Mouse (Mus musculus): Measurements from ENCODE around the gene Ralgapa1. TPM values are rescaled to one million over a fixed set of nuclear protein-coding genes. Genes with fewer than 3 reads are reported as not detected.
A peak's percentile ranks its signal among the peaks of the same experiment; 100 is the strongest.

The Ralgapa1 gene
- polyA plus RNA-seq, 1 experiment from 2014 or later, result 45.2 TPM

DNA sequence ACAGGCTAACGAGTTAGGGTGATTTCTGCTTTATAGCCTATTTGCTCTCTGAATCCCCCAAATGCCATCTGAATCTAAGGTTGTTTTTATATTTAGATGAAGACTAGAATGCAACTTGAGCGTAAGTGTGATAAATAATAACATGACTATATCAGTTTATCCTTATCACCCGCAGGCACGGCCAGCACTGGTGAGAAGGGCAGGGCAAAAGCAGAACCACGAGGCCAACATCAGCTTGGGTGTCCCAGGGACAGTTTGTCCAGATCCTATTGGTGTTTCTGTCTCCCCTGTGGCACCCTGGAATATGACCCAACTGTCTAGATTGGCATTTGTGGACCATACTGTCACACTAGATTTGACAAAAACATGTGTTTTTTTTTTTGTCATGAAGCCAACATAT, 197.7 kb downstream of the Ralgapa1 start:
- no peaks in the 10 kb centered on the region for H3K4me1 ChIP-seq (ENCODE audit: control insufficient read depth, insufficient read depth, low read length)
- no peaks in the 10 kb centered on the region for H3K27me3 ChIP-seq (ENCODE audit: control insufficient read depth, insufficient read depth, low read length)
- 78% methylated on average over 5 of the region's 5 CpGs for WGBS
- no peaks in the 10 kb centered on the region for H3K36me3 ChIP-seq (ENCODE audit: control insufficient read depth, insufficient read depth, low read length)
- no peak overlapping the region for H3K9ac ChIP-seq (replicated peaks; ENCODE audit: low read depth, low read length)
- no peaks in the 10 kb centered on the region for H3K9me3 ChIP-seq (ENCODE audit: control insufficient read depth, low read length)
- H3K4me3 ChIP-seq (ENCODE audit: low read depth, low read length), result no peak overlapping the region
- no peak for ATAC-seq (ENCODE audit: low read depth)
- no peak overlapping the region for H3K4me2 ChIP-seq (ENCODE audit: low read depth, low read length)
- H3K27ac ChIP-seq (ENCODE audit: low read depth, low read length), result no peak overlapping the region

DNA sequence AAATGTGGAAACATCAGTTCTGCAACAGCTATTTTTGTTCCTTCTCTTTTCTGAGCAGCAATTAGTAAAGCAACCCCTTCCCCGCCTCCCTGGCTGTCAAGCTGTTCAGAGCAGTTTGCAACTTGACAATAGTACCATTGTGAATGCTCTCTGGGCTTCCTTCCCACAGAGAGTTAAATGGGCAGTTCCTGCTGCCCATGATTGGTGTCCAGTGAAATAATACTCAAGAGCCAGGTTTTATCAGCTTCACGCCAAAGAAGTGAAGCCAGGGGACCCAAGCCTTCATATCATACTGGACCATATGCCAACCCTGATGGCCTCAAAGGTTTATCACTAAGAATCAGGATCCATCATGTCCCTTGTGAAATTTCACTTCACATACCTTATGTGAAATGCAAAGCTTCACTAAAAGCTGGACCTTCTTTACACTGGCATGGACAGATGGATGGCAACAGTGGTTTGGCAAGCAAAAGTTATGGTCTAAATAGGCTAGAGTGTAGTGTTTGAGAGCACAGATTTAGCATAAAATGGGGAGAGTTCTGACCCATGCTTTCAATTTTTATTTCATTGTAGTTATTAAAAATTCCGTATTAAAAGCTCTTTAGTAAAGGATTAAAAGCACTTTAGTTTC, 198.2 kb downstream of the Ralgapa1 start:
- no peak for ATAC-seq (ENCODE audit: low read depth)
- Histone ChIP-seq H3K36me3 (ENCODE audit: control insufficient read depth, insufficient read depth, low read length) (no peaks in the 10 kb centered on the region), H3K4me1 (ENCODE audit: control insufficient read depth, insufficient read depth, low read length) (no peaks in the 10 kb centered on the region), H3K4me2 (ENCODE audit: low read depth, low read length) (no peak overlapping the region), H3K4me3 (ENCODE audit: low read depth, low read length) (no peak overlapping the region), H3K27me3 (ENCODE audit: control insufficient read depth, insufficient read depth, low read length) (no peaks in the 10 kb centered on the region), H3K27ac (ENCODE audit: low read depth, low read length) (no peak overlapping the region), H3K9me3 (ENCODE audit: control insufficient read depth, low read length) (no peaks in the 10 kb centered on the region), H3K9ac (replicated peaks; ENCODE audit: low read depth, low read length) (no peak overlapping the region)
- WGBS, result 39% methylated on average over 3 of the region's 3 CpGs

DNA sequence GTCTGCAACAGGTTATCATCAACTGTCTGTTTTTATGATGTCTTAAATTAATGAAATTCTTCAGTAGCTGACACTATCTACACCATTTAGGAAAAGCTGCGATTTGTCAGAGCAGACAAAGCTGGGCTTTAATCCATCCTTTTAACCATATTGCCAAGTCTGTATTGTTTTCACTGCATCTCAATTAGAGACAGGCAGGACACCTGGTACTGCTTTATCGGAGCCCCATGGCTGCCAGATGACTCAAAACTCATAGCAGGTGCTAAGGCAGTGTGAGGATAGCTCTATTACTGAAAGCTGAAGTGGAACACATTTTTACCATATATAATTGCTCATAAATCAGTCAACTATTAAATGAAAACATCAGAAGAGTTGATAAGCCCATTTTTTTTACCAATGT, 200.6 kb downstream of the Ralgapa1 start:
- WGBS, result 45% methylated on average over 2 of the region's 2 CpGs
- Histone ChIP-seq H3K4me2 (ENCODE audit: low read depth, low read length) (no peak overlapping the region), H3K9me3 (ENCODE audit: control insufficient read depth, low read length) (no peaks in the 10 kb centered on the region), H3K4me1 (ENCODE audit: control insufficient read depth, insufficient read depth, low read length) (no peaks in the 10 kb centered on the region), H3K27me3 (ENCODE audit: control insufficient read depth, insufficient read depth, low read length) (no peaks in the 10 kb centered on the region), H3K4me3 (ENCODE audit: low read depth, low read length) (no peak overlapping the region), H3K36me3 (ENCODE audit: control insufficient read depth, insufficient read depth, low read length) (no peaks in the 10 kb centered on the region), H3K27ac (ENCODE audit: low read depth, low read length) (no peak overlapping the region), H3K9ac (replicated peaks; ENCODE audit: low read depth, low read length) (no peak overlapping the region)
- ATAC-seq (ENCODE audit: low read depth), result no peak; the same call in 1 of the 2 replicates

DNA sequence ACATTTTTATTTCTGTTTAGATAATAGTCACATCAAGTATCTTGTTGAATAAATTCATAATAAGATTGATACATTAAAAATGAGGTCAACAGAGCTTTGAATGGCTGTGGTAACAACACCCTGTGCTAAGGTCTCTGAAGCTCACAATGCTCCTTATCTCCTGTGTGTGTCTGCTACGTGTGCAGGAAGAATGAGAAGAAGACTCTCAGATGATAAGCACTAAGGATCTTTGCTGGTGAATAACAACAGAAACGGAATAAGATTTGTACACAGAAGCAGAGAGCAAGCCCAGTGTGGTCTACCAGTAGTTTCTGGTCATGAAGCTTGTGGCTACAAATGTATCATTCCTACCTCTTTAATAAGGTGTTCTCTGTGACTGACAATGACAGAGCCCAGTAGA, 210.2 kb downstream of the Ralgapa1 start:
- H3K4me1 ChIP-seq (ENCODE audit: control insufficient read depth, insufficient read depth, low read length), result no peaks in the 10 kb centered on the region
- H3K9me3 ChIP-seq (ENCODE audit: control insufficient read depth, low read length), result no peaks in the 10 kb centered on the region
- H3K27me3 ChIP-seq (ENCODE audit: control insufficient read depth, insufficient read depth, low read length), result no peaks in the 10 kb centered on the region
- H3K4me2 ChIP-seq (ENCODE audit: low read depth, low read length), result no peak overlapping the region
- no peak overlapping the region for H3K9ac ChIP-seq (replicated peaks; ENCODE audit: low read depth, low read length)
- H3K27ac ChIP-seq (ENCODE audit: low read depth, low read length), result no peak overlapping the region
- ATAC-seq (ENCODE audit: low read depth), result no peak
- no peak overlapping the region for H3K4me3 ChIP-seq (ENCODE audit: low read depth, low read length)
- 74% methylated on average over 2 of the region's 2 CpGs for WGBS
- H3K36me3 ChIP-seq (ENCODE audit: control insufficient read depth, insufficient read depth, low read length), result peaks cover 5% of the 10 kb centered on the region; the same call in 1 of the 2 replicates

DNA sequence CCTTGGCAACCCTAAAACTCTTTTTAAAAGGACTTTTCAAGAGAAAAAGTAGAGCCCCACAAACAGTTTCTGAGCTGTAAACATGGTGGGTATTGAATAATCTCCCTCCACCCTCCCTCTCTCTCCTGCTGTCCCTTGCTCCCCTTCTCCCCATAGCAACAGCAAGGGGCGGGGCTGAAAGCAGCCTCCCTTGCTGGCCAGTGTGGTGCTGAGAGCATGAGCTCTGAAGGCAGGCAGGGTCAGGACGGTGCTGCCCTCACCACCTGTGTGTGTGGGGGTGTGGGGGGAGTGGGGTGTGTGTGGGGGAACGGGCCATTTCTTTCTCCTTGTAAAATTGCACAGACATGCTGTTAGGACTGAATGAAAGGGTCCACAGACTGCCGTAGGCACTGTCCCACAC, 213.1 kb downstream of the Ralgapa1 start:
- H3K9ac ChIP-seq (replicated peaks; ENCODE audit: low read depth, low read length), result no peak overlapping the region
- H3K4me1 ChIP-seq (ENCODE audit: control insufficient read depth, insufficient read depth, low read length), result no peaks in the 10 kb centered on the region
- ATAC-seq (ENCODE audit: low read depth), result no peak
- no peak overlapping the region for H3K4me3 ChIP-seq (ENCODE audit: low read depth, low read length)
- peaks cover 5% of the 10 kb centered on the region; the same call in 1 of the 2 replicates for H3K36me3 ChIP-seq (ENCODE audit: control insufficient read depth, insufficient read depth, low read length)
- no peaks in the 10 kb centered on the region; the same call in 1 of the 2 replicates for H3K27me3 ChIP-seq (ENCODE audit: control insufficient read depth, insufficient read depth, low read length)
- no peaks in the 10 kb centered on the region for H3K9me3 ChIP-seq (ENCODE audit: control insufficient read depth, low read length)
- no peak overlapping the region for H3K27ac ChIP-seq (ENCODE audit: low read depth, low read length)
- 28% methylated on average over 4 of the region's 4 CpGs for WGBS
- H3K4me2 ChIP-seq (ENCODE audit: low read depth, low read length), result no peak overlapping the region

DNA sequence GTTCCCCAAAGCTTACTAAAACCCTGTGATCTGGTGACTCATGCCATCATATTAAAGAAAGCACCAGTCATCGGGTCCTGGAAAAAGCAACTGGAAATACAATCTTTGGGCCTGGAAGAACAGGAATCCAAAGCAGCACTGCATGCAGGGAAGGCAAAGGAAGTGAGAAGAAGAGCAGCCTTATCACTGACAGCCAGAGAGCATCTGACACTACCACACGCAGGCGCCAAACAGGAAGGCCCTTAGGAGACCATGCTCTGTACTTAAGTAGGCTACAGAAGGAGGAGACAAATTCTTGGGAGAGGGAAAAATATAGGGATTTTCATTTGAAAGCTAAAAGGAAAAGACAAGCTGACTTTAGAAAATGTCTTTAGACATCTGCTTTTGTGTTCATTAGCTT, 216.6 kb downstream of the Ralgapa1 start:
- H3K36me3 ChIP-seq (ENCODE audit: control insufficient read depth, insufficient read depth, low read length), result no peaks in the 10 kb centered on the region
- 73% methylated on average over 3 of the region's 3 CpGs for WGBS
- no peak for ATAC-seq (ENCODE audit: low read depth)

DNA sequence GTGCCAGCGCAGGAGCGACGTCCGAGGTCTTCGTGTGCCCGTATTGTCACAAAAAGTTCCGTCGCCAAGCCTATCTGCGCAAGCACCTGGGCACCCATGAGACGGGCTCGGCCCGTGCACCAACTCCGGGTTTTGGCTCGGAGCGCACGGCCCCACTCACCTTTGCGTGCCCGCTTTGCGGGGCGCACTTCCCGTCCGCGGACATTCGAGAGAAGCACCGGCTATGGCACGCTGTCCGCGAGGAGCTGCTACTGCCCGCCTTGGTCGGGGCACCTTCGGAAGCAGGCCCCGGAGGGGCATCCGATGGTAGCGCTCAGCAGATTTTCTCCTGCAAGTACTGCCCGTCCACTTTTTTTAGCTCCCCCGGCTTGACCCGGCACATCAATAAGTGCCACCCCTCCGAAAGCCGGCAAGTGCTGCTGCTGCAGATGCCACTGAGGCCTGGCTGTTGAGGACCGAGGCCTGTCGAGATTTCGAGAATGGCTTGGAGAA, 220.4 kb downstream of the Ralgapa1 start:
- Histone ChIP-seq H3K4me3 (ENCODE audit: low read depth, low read length) (peak overlapping the region; percentile 47), H3K4me1 (ENCODE audit: control insufficient read depth, insufficient read depth, low read length) (peaks cover 13% of the 10 kb centered on the region; the same call in 1 of the 2 replicates), H3K4me2 (ENCODE audit: low read depth, low read length) (peak overlapping the region; percentile 97), H3K27ac (ENCODE audit: low read depth, low read length) (no peak overlapping the region), H3K9ac (replicated peaks; ENCODE audit: low read depth, low read length) (0 out of 2 replicates have a peak overlapping the region, but pooled peaks have one; percentile 32), H3K36me3 (ENCODE audit: control insufficient read depth, insufficient read depth, low read length) (no peaks in the 10 kb centered on the region), H3K9me3 (ENCODE audit: control insufficient read depth, low read length) (no peaks in the 10 kb centered on the region), H3K27me3 (ENCODE audit: control insufficient read depth, insufficient read depth, low read length) (peaks cover 46% of the 10 kb centered on the region)
- peak; percentile 1; the same call in 1 of the 2 replicates for ATAC-seq (ENCODE audit: low read depth)
- 1% methylated on average over 42 of the region's 42 CpGs for WGBS

More for the DNA sequence above, 216.6 kb downstream of the Ralgapa1 start:
- H3K27ac ChIP-seq (ENCODE audit: low read depth, low read length), result no peak overlapping the region
- no peak overlapping the region for H3K4me3 ChIP-seq (ENCODE audit: low read depth, low read length)
- no peaks in the 10 kb centered on the region for H3K9me3 ChIP-seq (ENCODE audit: control insufficient read depth, low read length)
- H3K27me3 ChIP-seq (ENCODE audit: control insufficient read depth, insufficient read depth, low read length), result peaks cover 26% of the 10 kb centered on the region
- peaks cover 9% of the 10 kb centered on the region; the same call in 1 of the 2 replicates for H3K4me1 ChIP-seq (ENCODE audit: control insufficient read depth, insufficient read depth, low read length)
- H3K9ac ChIP-seq (replicated peaks; ENCODE audit: low read depth, low read length), result no peak overlapping the region
- H3K4me2 ChIP-seq (ENCODE audit: low read depth, low read length), result no peak overlapping the region

DNA sequence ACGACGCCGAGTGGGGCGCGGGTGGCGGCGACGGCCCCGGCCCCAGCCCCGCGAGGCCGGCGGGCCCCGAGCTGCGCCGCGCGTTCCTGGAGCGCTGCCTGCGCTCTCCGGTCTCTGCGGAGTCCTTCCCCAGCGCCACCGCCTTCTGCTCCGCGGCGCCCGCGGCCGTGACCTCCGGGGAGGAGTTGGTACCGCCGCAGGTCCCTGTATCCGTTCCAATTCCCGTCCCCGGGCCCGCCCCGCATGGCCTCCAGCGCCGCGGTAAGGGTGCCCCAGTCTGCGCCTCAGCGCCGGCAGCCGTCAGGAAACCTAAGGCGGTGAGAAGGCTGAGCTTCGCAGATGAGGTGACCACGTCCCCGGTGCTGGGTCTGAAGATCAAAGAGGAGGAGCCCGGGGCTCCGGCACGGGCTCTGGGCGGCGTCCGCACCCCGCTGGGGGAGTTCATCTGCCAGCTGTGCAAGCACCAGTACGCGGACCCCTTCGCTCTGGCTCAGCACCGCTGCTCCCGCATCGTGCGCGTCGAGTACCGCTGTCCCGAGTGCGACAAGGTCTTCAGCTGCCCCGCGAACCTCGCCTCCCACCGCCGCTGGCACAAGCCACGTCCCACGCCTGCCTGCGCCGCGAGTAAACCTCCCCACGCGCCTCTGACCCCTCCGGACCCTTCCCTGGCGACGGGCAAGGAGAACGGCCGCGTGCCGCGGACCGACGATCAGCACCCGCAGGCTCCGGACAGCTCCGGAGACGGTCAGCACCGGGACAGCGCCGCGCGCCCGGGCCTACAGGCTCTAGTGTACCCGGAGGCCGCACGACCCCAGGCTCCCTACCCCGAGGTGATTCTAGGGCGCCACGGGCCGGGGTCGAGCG, 221.1 kb downstream of the Ralgapa1 start:
- no peaks in the 10 kb centered on the region for H3K9me3 ChIP-seq (ENCODE audit: control insufficient read depth, low read length)
- peak overlapping the region; percentile 97 for H3K4me2 ChIP-seq (ENCODE audit: low read depth, low read length)
- WGBS, result under 1% methylated on average over 107 of the region's 109 CpGs
- peak; percentile 65 for ATAC-seq (ENCODE audit: low read depth)
- no peak overlapping the region for H3K27ac ChIP-seq (ENCODE audit: low read depth, low read length)
- peak overlapping the region; percentile 32 for H3K9ac ChIP-seq (replicated peaks; ENCODE audit: low read depth, low read length)
- H3K36me3 ChIP-seq (ENCODE audit: control insufficient read depth, insufficient read depth, low read length), result no peaks in the 10 kb centered on the region
- H3K27me3 ChIP-seq (ENCODE audit: control insufficient read depth, insufficient read depth, low read length), result peaks cover 46% of the 10 kb centered on the region
- peak overlapping the region; percentile 47 for H3K4me3 ChIP-seq (ENCODE audit: low read depth, low read length)
- H3K4me1 ChIP-seq (ENCODE audit: control insufficient read depth, insufficient read depth, low read length), result peaks cover 13% of the 10 kb centered on the region; the same call in 1 of the 2 replicates
